Mouse (Mus musculus) limb, embryonic 13.5 days (tissue): Measurements from ENCODE around the gene Ttc27. TPM values are rescaled to one million over a fixed set of nuclear protein-coding genes. Genes with fewer than 3 reads are reported as not detected.
A peak's percentile ranks its signal among the peaks of the same experiment; 100 is the strongest.

ENCODE experiments used
- ATAC-seq: fragments of 200-750 bp; cut with Nextera tagmentation; 2 replicates; pipeline ENCODE4 v1.8.0; 2017; ENCODE audit warnings: low read depth, moderate number of reproducible peaks, moderate TSS enrichment; ENCODE audit not compliant: low FRiP score
- H3K27ac ChIP-seq: fragments of 300-500 bp; sonication (generic); 2 replicates; pipeline ENCODE4 v1.5.1; 2015; ENCODE audit warnings: inconsistent platforms, mild to moderate bottlenecking, moderate library complexity
- H3K27me3 ChIP-seq: fragments of 300-500 bp; sonication (generic); 2 replicates; pipeline ENCODE4 v1.6.1; 2015; ENCODE audit warnings: mild to moderate bottlenecking, inconsistent platforms
- H3K36me3 ChIP-seq: fragments of 300-500 bp; sonication (generic); 2 replicates; pipeline ENCODE4 v1.6.1; 2015; ENCODE audit warnings: inconsistent platforms, mild to moderate bottlenecking, moderate library complexity
- H3K4me1 ChIP-seq: fragments of 300-500 bp; sonication (generic); 2 replicates; pipeline ENCODE4 v1.6.1; 2015; ENCODE audit warnings: inconsistent platforms
- H3K4me2 ChIP-seq: fragments of 300-500 bp; sonication (generic); replicated peaks from 2 replicates; pipeline ENCODE4 v1.6.1; 2015; ENCODE audit warnings: inconsistent platforms, mild to moderate bottlenecking, moderate library complexity
- H3K4me3 ChIP-seq: fragments of 300-500 bp; sonication (generic); 2 replicates; pipeline ENCODE4 v1.5.1; 2015; ENCODE audit warnings: moderate library complexity, mild to moderate bottlenecking, inconsistent platforms
- H3K9ac ChIP-seq: fragments of 300-500 bp; sonication (generic); 2 replicates; pipeline ENCODE4 v1.6.1; 2015; ENCODE audit warnings: mild to moderate bottlenecking, inconsistent platforms
- H3K9me3 ChIP-seq: fragments of 300-500 bp; sonication (generic); 2 replicates; pipeline ENCODE4 v1.6.1; 2016; ENCODE audit warnings: inconsistent platforms
- WGBS: fragments of 180-500 bp; shearing (Covaris S2); methylation state at CpG from one replicate; pipeline ENCODE4 v1.1.7; 2015; 5-methylcytosine and 5-hydroxymethylcytosine counted together
- polyA plus RNA-seq: library from polyadenylated mRNA; unstranded; fragments of >200 nt; fragmentation: Nextera tagmentation; extraction: Ambion mirVana; gene quantifications from 2 replicates; pipeline ENCODE4 v1.2.1, GENCODE M21; 2015

Gene Ttc27
- polyA plus RNA-seq, 1 experiment from 2014 or later: 23.4 TPM

GRCm38 (mm10) chr17:74710731-74711130, 6.8 kb upstream of the Ttc27 start:
- Histone ChIP-seq H3K4me3 (no peak overlapping the region), H3K36me3 (no peaks in the 10 kb centered on the region), H3K9ac (no peak overlapping the region), H3K27me3 (no peaks in the 10 kb centered on the region), H3K4me1 (peaks cover 9% of the 10 kb centered on the region; the same call in 1 of the 2 replicates), H3K27ac (no peak overlapping the region), H3K4me2 (no peak overlapping the region), H3K9me3 (no peaks in the 10 kb centered on the region)
- no peak; the same call in 1 of the 2 replicates for ATAC-seq
- WGBS: 68% methylated on average over 4 of the region's 4 CpGs

DNA sequence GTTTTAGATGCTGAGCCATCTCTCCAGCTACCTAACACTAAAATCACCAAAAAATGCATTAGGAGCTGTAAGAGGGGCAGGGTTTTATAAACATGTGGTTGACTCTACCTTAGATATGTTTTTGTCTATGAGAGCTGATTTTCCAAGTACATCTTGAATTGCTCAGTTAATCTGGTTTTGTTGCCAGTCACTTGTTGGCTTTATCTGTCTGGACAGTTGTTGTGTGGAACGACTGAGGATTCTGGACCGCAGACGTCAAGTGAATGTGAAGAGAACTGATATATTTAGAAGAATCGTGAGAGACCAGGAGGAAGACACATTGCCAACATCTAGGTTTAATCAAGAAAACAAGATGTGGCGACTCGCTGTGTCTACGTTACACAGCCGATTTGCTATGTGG, 5.9 kb upstream of the Ttc27 start:
- WGBS: 73% methylated on average over 8 of the region's 8 CpGs
- Histone ChIP-seq H3K9me3 (no peaks in the 10 kb centered on the region), H3K27ac (no peak overlapping the region; the same call in 1 of the 2 replicates), H3K36me3 (no peaks in the 10 kb centered on the region), H3K27me3 (no peaks in the 10 kb centered on the region), H3K4me3 (no peak overlapping the region), H3K4me2 (no peak overlapping the region), H3K9ac (no peak overlapping the region), H3K4me1 (peaks cover 9% of the 10 kb centered on the region; the same call in 1 of the 2 replicates)
- ATAC-seq: no peak

GRCm38 (mm10) chr17:74715128-74715527, 2.4 kb upstream of the Ttc27 start:
- Histone ChIP-seq H3K4me1 (peaks cover 16% of the 10 kb centered on the region), H3K27me3 (no peaks in the 10 kb centered on the region), H3K9me3 (no peaks in the 10 kb centered on the region), H3K4me3 (no peak overlapping the region), H3K27ac (no peak overlapping the region), H3K4me2 (no peak overlapping the region), H3K36me3 (no peaks in the 10 kb centered on the region), H3K9ac (no peak overlapping the region)
- 59% methylated on average over 3 of the region's 3 CpGs for WGBS
- no peak for ATAC-seq

GRCm38 (mm10) chr17:74715724-74716123, 1.8 kb upstream of the Ttc27 start:
- ATAC-seq: no peak

DNA sequence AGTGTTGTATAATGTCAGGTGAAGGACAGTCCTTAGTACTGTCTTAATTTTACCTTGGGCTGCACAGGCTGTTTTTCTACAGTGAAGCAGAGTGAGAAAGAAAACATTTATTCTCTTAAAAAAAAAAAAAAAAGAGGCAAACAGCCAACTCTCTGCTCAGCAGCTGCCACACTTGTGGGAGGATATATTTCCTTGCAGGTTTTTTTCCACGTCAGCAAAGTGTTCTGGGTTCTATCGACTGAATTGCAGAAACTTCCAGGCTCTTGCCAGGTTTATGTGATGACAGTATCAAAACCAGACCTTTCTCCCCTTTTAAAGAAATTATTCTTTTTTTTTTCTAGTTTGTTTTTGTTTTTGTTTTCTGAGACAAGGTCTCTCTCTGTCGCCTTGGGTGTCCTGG, 889 bp upstream of the Ttc27 start:
- no peaks in the 10 kb centered on the region for H3K9me3 ChIP-seq
- H3K4me1 ChIP-seq: peaks cover 13% of the 10 kb centered on the region
- no peak for ATAC-seq
- 41% methylated on average over 3 of the region's 3 CpGs for WGBS
- no peak overlapping the region for H3K27ac ChIP-seq
- H3K36me3 ChIP-seq: peaks cover 11% of the 10 kb centered on the region
- no peak overlapping the region for H3K9ac ChIP-seq
- H3K4me3 ChIP-seq: peak overlapping the region; percentile 73; the same call in 1 of the 2 replicates
- H3K27me3 ChIP-seq: no peaks in the 10 kb centered on the region
- H3K4me2 ChIP-seq: peak overlapping the region; percentile 87

More at GRCm38 (mm10) chr17:74715724-74716123, 1.8 kb upstream of the Ttc27 start:
- no peaks in the 10 kb centered on the region for H3K27me3 ChIP-seq
- H3K27ac ChIP-seq: no peak overlapping the region
- H3K4me1 ChIP-seq: peaks cover 16% of the 10 kb centered on the region
- H3K36me3 ChIP-seq: 0 out of 2 replicates have a peak, but pooled peaks cover 1% of the 10 kb centered on the region
- no peak overlapping the region for H3K4me2 ChIP-seq
- H3K9me3 ChIP-seq: no peaks in the 10 kb centered on the region
- H3K9ac ChIP-seq: no peak overlapping the region
- WGBS: 42% methylated on average over 1 of the region's 1 CpGs
- no peak overlapping the region for H3K4me3 ChIP-seq

DNA sequence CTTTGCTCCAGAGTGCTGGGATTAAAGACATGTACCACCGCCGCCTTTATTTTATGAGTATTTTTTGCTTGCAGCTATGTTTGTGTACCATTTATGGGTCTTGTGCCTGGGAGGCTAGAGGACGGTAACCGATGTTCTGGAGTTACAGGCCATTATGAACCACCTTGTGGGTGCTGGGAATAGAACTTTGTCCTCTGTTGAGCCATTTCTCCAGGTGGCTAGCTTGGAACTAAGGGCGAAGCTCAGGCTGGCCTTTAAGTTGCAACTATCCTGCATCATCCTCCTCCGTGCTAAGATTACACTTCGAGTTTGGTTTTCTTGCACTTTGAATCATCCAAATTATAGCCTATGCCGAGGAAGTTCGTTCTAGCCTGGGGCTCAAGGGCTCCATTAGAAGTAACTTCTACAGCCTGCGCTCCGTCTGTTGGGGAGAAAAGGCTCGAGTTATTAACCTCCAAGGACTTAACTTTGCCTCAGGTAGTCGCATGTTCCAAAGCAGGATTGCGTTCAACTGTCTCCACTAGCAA, 378 bp upstream of the Ttc27 start:
- no peak; the same call in 1 of the 2 replicates for ATAC-seq
- 6% methylated on average over 14 of the region's 14 CpGs for WGBS

DNA sequence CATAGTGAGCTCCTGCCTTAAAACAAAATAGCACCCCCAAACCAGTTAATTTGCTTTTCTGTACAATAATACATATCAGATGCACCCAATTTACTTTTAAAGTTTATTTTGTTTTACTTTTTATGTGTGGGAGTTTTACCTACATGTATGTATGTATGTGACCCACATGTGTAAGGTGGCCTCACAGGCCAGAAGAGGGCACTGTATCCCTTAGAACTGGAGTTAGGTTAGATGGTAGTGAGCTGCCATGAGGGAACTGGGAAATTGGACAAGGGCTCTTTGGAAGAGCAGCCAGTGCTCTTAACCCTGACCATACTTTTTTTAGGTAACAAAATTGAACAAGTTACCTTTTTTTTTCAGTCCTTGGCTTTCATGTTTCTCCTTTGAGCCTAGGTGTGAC, 15.3 kb downstream of the Ttc27 start:
- H3K27me3 ChIP-seq: no peaks in the 10 kb centered on the region
- H3K36me3 ChIP-seq: peaks cover 13% of the 10 kb centered on the region
- H3K27ac ChIP-seq: no peak overlapping the region
- H3K4me2 ChIP-seq: no peak overlapping the region
- H3K9ac ChIP-seq: no peak overlapping the region
- no peaks in the 10 kb centered on the region for H3K9me3 ChIP-seq
- H3K4me1 ChIP-seq: no peaks in the 10 kb centered on the region
- no peak for ATAC-seq
- no peak overlapping the region for H3K4me3 ChIP-seq

More for the DNA sequence above, 378 bp upstream of the Ttc27 start:
- H3K9ac ChIP-seq: peak overlapping the region; percentile 68
- H3K4me1 ChIP-seq: peaks cover 8% of the 10 kb centered on the region
- no peaks in the 10 kb centered on the region for H3K9me3 ChIP-seq
- no peaks in the 10 kb centered on the region for H3K27me3 ChIP-seq
- peak overlapping the region; percentile 87 for H3K4me2 ChIP-seq
- H3K4me3 ChIP-seq: peak overlapping the region; percentile 73
- no peak overlapping the region for H3K27ac ChIP-seq
- H3K36me3 ChIP-seq: peaks cover 16% of the 10 kb centered on the region

- Histone ChIP-seq H3K4me2 (no peak overlapping the region), H3K9ac (no peak overlapping the region), H3K36me3 (peaks cover 13% of the 10 kb centered on the region), H3K4me1 (no peaks in the 10 kb centered on the region), H3K27ac (no peak overlapping the region), H3K4me3 (no peak overlapping the region), H3K27me3 (no peaks in the 10 kb centered on the region), H3K9me3 (no peaks in the 10 kb centered on the region)
- ATAC-seq: no peak
- 91% methylated on average over 11 of the region's 11 CpGs for WGBS
Measured at GRCm38 (mm10) chr17:74735392-74735791, 17.9 kb downstream of the Ttc27 start.

DNA sequence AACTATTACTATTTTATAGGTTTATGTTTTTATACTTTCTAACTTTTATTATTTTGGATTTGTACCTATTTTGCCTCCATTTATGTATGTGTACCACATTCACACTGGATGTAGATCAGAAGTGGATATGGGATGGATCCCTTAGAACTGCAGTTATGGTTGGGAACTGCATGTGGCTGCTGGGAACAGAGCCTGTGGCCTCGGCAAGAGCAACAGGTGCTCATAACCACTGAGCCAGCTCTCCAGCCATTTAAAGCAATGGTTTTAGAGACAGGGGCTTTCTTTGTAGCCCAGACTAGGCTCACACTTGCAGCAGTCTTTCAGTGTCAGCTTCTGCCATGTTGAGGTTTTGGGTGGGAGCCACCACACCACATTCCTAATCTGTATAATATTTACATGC, 32.1 kb downstream of the Ttc27 start:
- H3K27ac ChIP-seq: no peak overlapping the region
- peaks cover 8% of the 10 kb centered on the region for H3K36me3 ChIP-seq
- 55% methylated on average over 1 of the region's 1 CpGs for WGBS
- H3K9me3 ChIP-seq: no peaks in the 10 kb centered on the region
- H3K4me3 ChIP-seq: no peak overlapping the region
- no peak overlapping the region for H3K4me2 ChIP-seq
- no peaks in the 10 kb centered on the region for H3K4me1 ChIP-seq
- H3K27me3 ChIP-seq: no peaks in the 10 kb centered on the region
- ATAC-seq: no peak
- H3K9ac ChIP-seq: no peak overlapping the region

DNA sequence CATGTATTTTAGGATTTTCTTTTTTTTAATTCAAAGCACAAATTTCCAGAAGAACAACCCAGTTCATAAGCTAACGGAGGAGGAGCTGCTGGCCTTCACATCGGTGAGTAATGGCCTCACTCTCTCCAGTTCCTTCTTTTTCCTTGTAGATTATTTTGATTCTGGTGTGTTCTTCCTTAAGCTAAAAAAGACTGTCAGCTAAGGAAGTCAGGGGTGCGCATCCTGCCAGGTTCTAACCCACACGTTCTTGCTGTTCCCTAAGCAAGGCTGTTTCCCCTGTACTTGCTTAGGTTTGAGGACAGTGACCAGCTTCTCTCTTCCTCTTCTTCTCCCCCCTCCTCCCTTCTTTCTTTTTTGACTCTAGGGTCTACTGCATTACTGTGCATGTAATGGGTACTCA, 33.5 kb downstream of the Ttc27 start:
- Histone ChIP-seq H3K36me3 (peaks cover 5% of the 10 kb centered on the region; the same call in 1 of the 2 replicates), H3K4me2 (no peak overlapping the region)

GRCm38 (mm10) chr17:74752906-74753627, 35.5 kb downstream of the Ttc27 start:
- H3K4me1 ChIP-seq: no peaks in the 10 kb centered on the region
- no peak overlapping the region for H3K4me3 ChIP-seq
- ATAC-seq: no peak
- no peak overlapping the region for H3K4me2 ChIP-seq
- peaks cover 3% of the 10 kb centered on the region; the same call in 1 of the 2 replicates for H3K36me3 ChIP-seq
- H3K9ac ChIP-seq: no peak overlapping the region
- 70% methylated on average over 8 of the region's 8 CpGs for WGBS
- H3K9me3 ChIP-seq: no peaks in the 10 kb centered on the region
- no peak overlapping the region for H3K27ac ChIP-seq
- H3K27me3 ChIP-seq: no peaks in the 10 kb centered on the region

More for the DNA sequence above, 33.5 kb downstream of the Ttc27 start:
- no peak overlapping the region for H3K4me3 ChIP-seq
- no peak for ATAC-seq
- H3K9me3 ChIP-seq: no peaks in the 10 kb centered on the region
- H3K9ac ChIP-seq: no peak overlapping the region
- no peak overlapping the region for H3K27ac ChIP-seq
- WGBS: 88% methylated on average over 4 of the region's 4 CpGs
- H3K27me3 ChIP-seq: no peaks in the 10 kb centered on the region
- H3K4me1 ChIP-seq: no peaks in the 10 kb centered on the region

DNA sequence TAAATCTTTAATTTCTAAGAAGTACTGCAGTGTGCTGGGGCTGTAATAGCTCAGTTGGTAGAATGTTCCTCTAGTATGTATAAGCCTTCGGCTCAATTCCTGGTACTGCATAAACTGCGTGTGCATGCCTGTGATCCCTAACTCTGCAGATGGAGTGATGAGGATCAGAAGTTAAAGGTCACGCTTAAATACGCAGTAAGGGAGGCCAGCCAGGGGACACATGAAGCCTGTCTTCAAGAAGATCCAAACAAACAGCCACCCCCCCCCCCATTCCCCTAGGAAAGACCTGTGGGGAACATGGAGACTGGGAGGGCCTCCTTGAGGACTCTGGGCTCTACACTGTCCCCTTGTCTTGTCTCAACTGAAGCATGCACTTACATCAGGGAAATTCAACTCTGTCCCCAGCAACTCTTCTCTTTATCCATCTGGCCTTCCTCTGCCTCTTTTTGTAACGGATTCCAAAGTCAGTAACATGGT, 36.1 kb downstream of the Ttc27 start:
- Histone ChIP-seq H3K36me3 (peaks cover 3% of the 10 kb centered on the region; the same call in 1 of the 2 replicates), H3K4me2 (no peak overlapping the region), H3K27ac (no peak overlapping the region), H3K4me3 (no peak overlapping the region), H3K9ac (no peak overlapping the region), H3K27me3 (no peaks in the 10 kb centered on the region), H3K4me1 (no peaks in the 10 kb centered on the region), H3K9me3 (no peaks in the 10 kb centered on the region)
- no peak for ATAC-seq
- 88% methylated on average over 5 of the region's 5 CpGs for WGBS
